Mouse (Mus musculus) heart, embryonic 12.5 days (tissue): ENCODE measurements around the gene Phldb3. TPM values are rescaled to one million over a fixed set of nuclear protein-coding genes. Genes with fewer than 3 reads are reported as not detected.

Experiments used
- ATAC-seq: fragments of 200-750 bp; cut with Nextera tagmentation; 2 replicates; pipeline ENCODE4 v1.8.0; 2017; ENCODE audit warnings: moderate TSS enrichment, moderate library complexity; ENCODE audit not compliant: insufficient number of reproducible peaks, low FRiP score
- H3K27ac ChIP-seq: fragments of 300-500 bp; sonication (generic); 2 replicates; pipeline ENCODE4 v1.5.1; 2016; ENCODE audit warnings: mild to moderate bottlenecking, moderate library complexity; ENCODE audit not compliant: poor library complexity, severe bottlenecking
- H3K27me3 ChIP-seq: fragments of 300-500 bp; sonication (generic); replicated peaks from 2 replicates; pipeline ENCODE4 v1.6.1; 2016; ENCODE audit warnings: mild to moderate bottlenecking, moderate library complexity
- H3K36me3 ChIP-seq: fragments of 300-500 bp; sonication (generic); 2 replicates; pipeline ENCODE4 v1.6.1; 2016; ENCODE audit warnings: mild to moderate bottlenecking, moderate library complexity
- H3K4me1 ChIP-seq: fragments of 300-500 bp; sonication (generic); replicated peaks from 2 replicates; pipeline ENCODE4 v1.6.1; 2016; ENCODE audit warnings: mild to moderate bottlenecking
- H3K4me2 ChIP-seq: fragments of 300-500 bp; sonication (generic); 2 replicates; pipeline ENCODE4 v1.6.1; 2016; ENCODE audit warnings: mild to moderate bottlenecking, moderate library complexity
- H3K4me3 ChIP-seq: fragments of 300-500 bp; sonication (generic); 2 replicates; pipeline ENCODE4 v1.5.1; 2016; ENCODE audit warnings: mild to moderate bottlenecking
- H3K9ac ChIP-seq: fragments of 300-500 bp; sonication (generic); 2 replicates; pipeline ENCODE4 v1.6.1; 2016; ENCODE audit warnings: mild to moderate bottlenecking, moderate library complexity
- H3K9me3 ChIP-seq: fragments of 300-500 bp; sonication (generic); replicated peaks from 2 replicates; pipeline ENCODE4 v1.6.1; 2016; ENCODE audit warnings: mild to moderate bottlenecking, moderate library complexity
- WGBS: fragments of 180-500 bp; shearing (Covaris S2); methylation state at CpG from one replicate; pipeline ENCODE4 v1.1.7; 2016; 5-methylcytosine and 5-hydroxymethylcytosine counted together
- polyA plus RNA-seq: library from polyadenylated mRNA; unstranded; fragments of >200 nt; fragmentation: Nextera tagmentation; extraction: Ambion mirVana; gene quantifications from 2 replicates; pipeline ENCODE4 v1.2.1, GENCODE M21; 2016

Gene Phldb3
- polyA plus RNA-seq, 1 experiment from 2014 or later = not detected

DNA sequence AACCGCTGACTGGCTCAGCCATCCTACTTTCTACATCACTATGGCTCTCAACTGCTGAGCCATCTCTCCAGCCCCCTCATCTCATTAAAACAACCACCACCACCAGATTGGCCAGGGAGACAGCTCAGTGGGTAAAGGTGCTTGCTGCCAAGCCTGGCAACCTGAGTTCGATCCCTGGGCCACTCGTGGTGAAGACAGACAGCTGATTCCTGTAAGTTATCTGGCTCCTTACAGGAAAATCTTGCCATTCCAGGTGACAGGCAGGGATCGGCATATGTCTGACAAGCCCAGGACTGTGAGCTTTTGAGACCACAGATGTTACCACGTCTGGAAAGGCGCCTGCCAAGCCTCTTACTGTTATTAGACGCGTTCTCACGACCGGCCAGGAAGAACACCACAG is 32.8 kb upstream of the Phldb3 start:
- Histone ChIP-seq H3K9ac (no peak overlapping the region), H3K4me3 (no peak overlapping the region), H3K27me3 (no peaks in the 10 kb centered on the region), H3K4me1 (no peaks in the 10 kb centered on the region), H3K27ac (no peak overlapping the region), H3K9me3 (no peaks in the 10 kb centered on the region), H3K36me3 (peaks cover 10% of the 10 kb centered on the region), H3K4me2 (no peak overlapping the region)
- WGBS = 92% methylated on average over 10 of the region's 10 CpGs
- no peak for ATAC-seq

DNA sequence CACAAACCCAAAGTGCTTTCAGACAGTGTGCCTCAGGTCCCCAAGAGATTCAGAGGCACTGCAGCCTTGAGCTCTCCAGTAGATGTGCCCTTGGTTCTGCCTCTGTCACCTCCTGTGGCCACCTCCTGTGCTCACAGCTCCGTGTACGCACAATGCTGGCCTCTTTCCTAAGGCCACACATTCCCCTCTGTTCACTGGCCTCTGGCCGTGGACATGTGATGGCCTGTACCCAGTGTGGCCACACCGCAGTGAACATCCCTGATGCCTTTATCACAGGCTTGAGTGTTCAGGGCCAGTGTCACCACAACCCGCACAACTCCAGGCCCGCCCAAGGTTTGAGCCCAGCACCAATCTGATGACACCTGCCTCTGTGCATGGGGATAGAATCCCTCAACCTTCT is 25.7 kb upstream of the Phldb3 start:
- Histone ChIP-seq H3K4me1 (0 out of 2 replicates have a peak, but pooled peaks cover 9% of the 10 kb centered on the region), H3K9ac (no peak overlapping the region), H3K27ac (no peak overlapping the region), H3K27me3 (peaks cover 45% of the 10 kb centered on the region), H3K36me3 (no peaks in the 10 kb centered on the region), H3K4me2 (no peak overlapping the region), H3K9me3 (0 out of 2 replicates have a peak, but pooled peaks cover 8% of the 10 kb centered on the region), H3K4me3 (no peak overlapping the region)
- ATAC-seq = no peak
- 89% methylated on average over 6 of the region's 6 CpGs for WGBS

DNA sequence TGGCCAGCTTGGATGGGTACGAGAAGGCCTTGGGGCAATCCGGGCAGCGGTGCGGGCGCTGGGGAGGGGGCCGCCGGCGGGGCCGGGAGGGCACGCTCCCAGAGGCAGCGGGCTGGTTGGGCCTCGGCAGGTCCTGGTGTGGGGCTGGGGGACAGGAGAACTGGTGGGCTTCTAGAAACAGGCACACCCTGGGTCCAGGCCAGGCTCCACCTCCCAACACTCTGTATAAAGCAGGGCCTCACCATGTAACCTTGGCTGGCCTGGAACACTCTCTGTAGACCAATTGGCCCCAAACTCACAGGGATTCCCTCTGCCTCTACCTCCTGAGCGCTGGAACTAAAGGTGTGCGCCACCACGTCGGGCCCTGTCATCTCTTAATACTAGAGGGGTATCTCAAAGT is 24.6 kb upstream of the Phldb3 start:
- 29% methylated on average over 15 of the region's 16 CpGs for WGBS
- Histone ChIP-seq H3K27ac (no peak overlapping the region), H3K9me3 (0 out of 2 replicates have a peak, but pooled peaks cover 8% of the 10 kb centered on the region), H3K27me3 (peaks cover 45% of the 10 kb centered on the region), H3K9ac (no peak overlapping the region), H3K4me3 (no peak overlapping the region), H3K36me3 (no peaks in the 10 kb centered on the region), H3K4me1 (0 out of 2 replicates have a peak, but pooled peaks cover 9% of the 10 kb centered on the region), H3K4me2 (no peak overlapping the region)
- peak; percentile 64; the same call in 1 of the 2 replicates for ATAC-seq

DNA sequence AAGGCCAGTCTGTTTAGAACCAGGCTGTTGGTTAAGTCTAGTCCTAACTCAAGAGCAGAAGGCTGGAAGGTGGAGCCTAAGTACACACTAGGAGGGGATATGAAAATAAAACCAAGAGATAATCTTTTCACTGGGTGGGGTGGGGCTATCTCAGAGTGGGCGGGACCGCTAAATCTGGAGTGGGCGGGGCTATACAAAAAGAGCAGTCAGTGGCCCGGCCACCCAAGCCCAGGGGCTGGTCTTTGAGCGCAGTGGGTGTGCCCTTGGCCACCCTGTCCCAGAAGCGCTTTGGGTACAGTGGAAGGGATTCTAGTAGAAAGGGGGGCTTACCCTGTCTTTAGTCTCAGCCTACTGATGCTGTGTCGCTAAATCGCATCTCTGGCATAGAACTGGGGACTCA is 23.7 kb upstream of the Phldb3 start:
- peaks cover 45% of the 10 kb centered on the region for H3K27me3 ChIP-seq
- WGBS = 6% methylated on average over 8 of the region's 8 CpGs
- no peak overlapping the region; the same call in 1 of the 2 replicates for H3K9ac ChIP-seq
- no peaks in the 10 kb centered on the region for H3K36me3 ChIP-seq
- 0 out of 2 replicates have a peak, but pooled peaks cover 8% of the 10 kb centered on the region for H3K9me3 ChIP-seq
- H3K4me1 ChIP-seq = 0 out of 2 replicates have a peak, but pooled peaks cover 9% of the 10 kb centered on the region
- ATAC-seq = peak; percentile 51
- no peak overlapping the region for H3K27ac ChIP-seq
- H3K4me2 ChIP-seq = peak overlapping the region; percentile 70
- peak overlapping the region; percentile 44 for H3K4me3 ChIP-seq

- 7% methylated on average over 30 of the region's 30 CpGs for WGBS
- peak within 1 kb of the TSS; percentile 44 for H3K4me3 ChIP-seq
- no peaks in the 10 kb centered on the region for H3K36me3 ChIP-seq
- ATAC-seq = peak; percentile 33; the same call in 1 of the 2 replicates
- 0 out of 2 replicates have a peak, but pooled peaks cover 9% of the 10 kb centered on the region for H3K4me1 ChIP-seq
- H3K4me2 ChIP-seq = peak within 1 kb of the TSS; percentile 70
- H3K9me3 ChIP-seq = 0 out of 2 replicates have a peak, but pooled peaks cover 8% of the 10 kb centered on the region
- H3K27me3 ChIP-seq = peaks cover 45% of the 10 kb centered on the region
- peak within 1 kb of the TSS; percentile 49 for H3K9ac ChIP-seq
- H3K27ac ChIP-seq = no peak within 1 kb of the TSS
Measured at GRCm38 (mm10) chr7:24587330-24588105, 23.0 kb upstream of the Phldb3 start, which contains the start of the genes Ethe1 and Zfp575. Gene Ethe1 (plus strand): TSS chr7:24587543. Gene Zfp575 (minus strand): TSS chr7:24587641.

- H3K27ac ChIP-seq = no peak overlapping the region
- peaks cover 10% of the 10 kb centered on the region; the same call in 1 of the 2 replicates for H3K4me1 ChIP-seq
- ATAC-seq = no peak
- WGBS = 81% methylated on average over 13 of the region's 13 CpGs
- H3K9ac ChIP-seq = no peak overlapping the region
- H3K27me3 ChIP-seq = peaks cover 45% of the 10 kb centered on the region
- H3K36me3 ChIP-seq = no peaks in the 10 kb centered on the region
- H3K9me3 ChIP-seq = 0 out of 2 replicates have a peak, but pooled peaks cover 8% of the 10 kb centered on the region
- H3K4me3 ChIP-seq = no peak overlapping the region
- H3K4me2 ChIP-seq = no peak overlapping the region
Measured at GRCm38 (mm10) chr7:24588336-24588735, 22.2 kb upstream of the Phldb3 start.

- no peaks in the 10 kb centered on the region for H3K36me3 ChIP-seq
- no peak overlapping the region for H3K4me3 ChIP-seq
- peaks cover 28% of the 10 kb centered on the region for H3K27me3 ChIP-seq
- H3K27ac ChIP-seq = no peak overlapping the region
- no peak for ATAC-seq
- H3K4me1 ChIP-seq = peaks cover 12% of the 10 kb centered on the region; the same call in 1 of the 2 replicates
- H3K9me3 ChIP-seq = 0 out of 2 replicates have a peak, but pooled peaks cover 2% of the 10 kb centered on the region
- WGBS = 61% methylated on average over 5 of the region's 5 CpGs
- no peak overlapping the region for H3K9ac ChIP-seq
- no peak overlapping the region for H3K4me2 ChIP-seq
Measured at GRCm38 (mm10) chr7:24591735-24592134, 18.8 kb upstream of the Phldb3 start.

DNA sequence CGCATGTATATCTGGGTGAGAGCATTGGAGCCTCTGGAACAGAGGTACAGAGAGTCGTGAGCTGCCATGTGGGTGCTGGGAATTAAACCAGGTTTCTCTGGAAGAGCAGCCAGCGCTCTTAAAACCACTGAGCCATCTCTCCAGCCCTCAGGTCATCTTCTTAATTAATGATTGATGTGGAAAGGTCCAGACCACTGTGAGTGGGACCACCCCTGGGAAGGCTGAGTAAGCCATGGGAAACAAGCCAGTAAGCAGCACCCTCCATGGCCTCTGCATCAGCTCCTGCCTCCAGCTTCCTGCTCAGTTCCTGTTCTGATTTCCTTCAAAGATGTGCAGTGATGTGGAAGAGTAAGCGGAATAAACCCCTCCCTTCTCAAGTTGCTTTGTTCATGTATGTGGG is 18.4 kb upstream of the Phldb3 start:
- Histone ChIP-seq H3K27me3 (peaks cover 24% of the 10 kb centered on the region), H3K27ac (no peak overlapping the region), H3K4me3 (no peak overlapping the region), H3K9ac (no peak overlapping the region), H3K9me3 (no peaks in the 10 kb centered on the region), H3K36me3 (no peaks in the 10 kb centered on the region), H3K4me1 (peaks cover 9% of the 10 kb centered on the region; the same call in 1 of the 2 replicates), H3K4me2 (no peak overlapping the region)
- no peak for ATAC-seq
- WGBS = 67% methylated on average over 4 of the region's 4 CpGs

DNA sequence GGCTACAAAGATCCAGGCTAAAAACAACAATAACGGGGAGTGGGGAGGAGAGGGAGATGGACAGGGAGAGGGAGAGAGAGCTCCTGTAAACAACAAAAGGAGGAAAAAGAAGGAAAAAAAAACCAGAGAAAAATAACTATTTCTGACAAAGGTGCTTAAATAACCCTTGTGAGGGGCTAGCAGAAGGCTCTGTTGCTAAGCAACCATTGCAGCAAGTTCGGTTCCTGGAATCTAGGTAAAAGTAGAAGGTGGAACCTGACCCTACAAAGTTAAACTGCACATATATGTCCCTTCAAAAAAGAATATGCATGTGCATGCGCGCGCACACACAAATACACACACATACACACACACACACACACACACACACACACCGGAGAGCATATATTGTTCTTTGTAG is 17.8 kb upstream of the Phldb3 start:
- Histone ChIP-seq H3K36me3 (no peaks in the 10 kb centered on the region), H3K9me3 (no peaks in the 10 kb centered on the region), H3K27ac (no peak overlapping the region), H3K4me2 (no peak overlapping the region), H3K4me1 (peaks cover 5% of the 10 kb centered on the region; the same call in 1 of the 2 replicates), H3K4me3 (no peak overlapping the region), H3K9ac (no peak overlapping the region), H3K27me3 (peaks cover 18% of the 10 kb centered on the region)
- 82% methylated on average over 6 of the region's 6 CpGs for WGBS
- ATAC-seq = no peak

GRCm38 (mm10) chr7:24593621-24594308 is 16.8 kb upstream of the Phldb3 start:
- H3K9ac ChIP-seq = peak overlapping the region; percentile 73
- H3K4me3 ChIP-seq = peak overlapping the region; percentile 63
- 2% methylated on average over 39 of the region's 39 CpGs for WGBS
- ATAC-seq = peak; percentile 84
- peaks cover 3% of the 10 kb centered on the region; the same call in 1 of the 2 replicates for H3K4me1 ChIP-seq
- H3K9me3 ChIP-seq = no peaks in the 10 kb centered on the region
- no peaks in the 10 kb centered on the region for H3K36me3 ChIP-seq
- peaks cover 11% of the 10 kb centered on the region for H3K27me3 ChIP-seq
- no peak overlapping the region for H3K27ac ChIP-seq
- peak overlapping the region; percentile 76 for H3K4me2 ChIP-seq

GRCm38 (mm10) chr7:24594309-24594803 is 16.2 kb upstream of the Phldb3 start:
- H3K9me3 ChIP-seq = no peaks in the 10 kb centered on the region
- H3K4me2 ChIP-seq = peak overlapping the region; percentile 76
- peak; percentile 37; the same call in 1 of the 2 replicates for ATAC-seq
- peaks cover 3% of the 10 kb centered on the region; the same call in 1 of the 2 replicates for H3K4me1 ChIP-seq
- H3K9ac ChIP-seq = peak overlapping the region; percentile 73
- H3K27ac ChIP-seq = no peak overlapping the region
- H3K27me3 ChIP-seq = peaks cover 11% of the 10 kb centered on the region
- peak overlapping the region; percentile 63 for H3K4me3 ChIP-seq
- 3% methylated on average over 13 of the region's 13 CpGs for WGBS
- no peaks in the 10 kb centered on the region for H3K36me3 ChIP-seq
